Mouse (Mus musculus): ENCODE data around the gene Slc37a1.

Slc37a1 gene

DNA sequence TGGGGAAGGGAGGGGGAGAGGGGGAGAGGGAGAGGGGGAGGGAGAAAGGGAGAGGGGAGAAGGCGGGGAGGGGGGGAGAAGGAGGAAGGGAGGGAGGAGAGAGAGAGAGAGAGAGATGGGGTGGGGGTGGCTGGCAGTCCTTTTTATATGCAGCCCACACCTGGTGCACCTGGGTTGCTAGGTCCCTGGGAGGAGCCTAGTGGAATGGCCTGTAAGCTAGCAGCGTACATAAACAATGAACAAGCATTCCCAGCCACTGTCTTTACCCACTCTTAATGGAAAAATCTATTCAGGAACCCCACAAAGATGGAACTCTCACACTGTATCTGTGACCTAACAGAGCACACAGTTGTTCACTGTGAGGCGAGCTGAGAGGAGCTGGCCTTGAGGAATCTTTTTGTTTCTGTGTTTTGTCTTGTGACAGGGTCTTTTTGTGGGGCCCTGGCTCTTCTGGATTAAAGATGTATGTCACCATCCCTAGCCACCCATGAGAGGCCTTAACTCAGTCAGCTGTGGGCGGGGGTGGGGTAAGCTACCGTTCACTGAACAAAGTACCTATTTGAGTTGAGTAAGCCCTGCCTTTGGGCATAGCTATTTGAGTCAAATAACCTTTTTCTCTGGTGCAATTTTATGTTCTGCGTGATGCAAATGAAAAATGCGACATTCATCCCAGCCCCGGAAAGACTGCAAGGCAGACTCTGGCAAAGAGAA, 69.4 kb downstream of the Slc37a1 start:
- DNase-seq: no peak

DNA sequence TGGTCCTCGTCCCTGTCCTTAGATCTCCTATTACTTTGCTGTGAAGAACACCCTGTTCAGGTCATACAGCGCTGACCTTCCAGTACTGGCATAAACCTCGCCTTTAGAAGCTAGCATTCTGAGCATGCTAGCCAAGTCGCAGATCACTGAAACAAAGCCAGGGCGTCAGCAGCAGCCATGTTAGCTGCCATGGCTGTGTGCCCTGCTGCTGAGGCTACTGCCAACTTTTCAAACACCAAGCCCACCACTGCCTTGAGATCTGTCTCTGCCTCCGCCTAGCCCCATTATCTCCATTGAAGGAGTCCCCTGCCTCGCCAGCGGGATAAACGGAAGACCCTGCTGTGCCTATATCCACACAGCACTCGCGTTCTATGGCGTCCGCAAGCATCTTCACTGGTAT, 74.0 kb downstream of the Slc37a1 start:
- peak; percentile 92 to 95 for DNase-seq

DNA sequence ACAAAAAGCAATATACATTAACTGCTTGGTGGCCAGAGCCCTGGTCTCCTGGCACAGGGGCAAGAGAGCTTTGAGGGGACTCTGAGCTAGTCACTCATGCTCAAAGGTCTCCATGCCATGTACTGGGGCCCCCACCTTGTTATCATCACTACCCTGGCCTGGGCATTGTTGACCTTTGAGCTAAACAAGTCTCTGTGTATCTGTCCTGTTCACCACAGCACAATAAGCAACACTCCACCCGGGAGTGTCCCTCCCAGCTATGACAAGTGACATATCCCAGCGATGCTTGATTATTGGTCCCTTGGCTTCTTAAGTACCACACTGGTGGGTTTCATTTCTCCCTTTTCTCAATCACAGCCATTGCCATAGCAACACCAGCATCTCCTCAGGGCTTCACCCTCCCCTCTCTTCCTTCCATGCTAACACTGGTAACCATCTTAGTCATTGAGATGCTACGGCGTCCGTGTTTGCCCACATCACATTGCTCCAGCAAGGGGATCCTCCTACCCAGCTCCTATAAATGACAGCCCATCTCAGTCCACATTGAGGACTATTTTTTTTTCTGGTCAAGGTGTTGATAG, 79.1 kb downstream of the Slc37a1 start:
- no peak for DNase-seq

DNA sequence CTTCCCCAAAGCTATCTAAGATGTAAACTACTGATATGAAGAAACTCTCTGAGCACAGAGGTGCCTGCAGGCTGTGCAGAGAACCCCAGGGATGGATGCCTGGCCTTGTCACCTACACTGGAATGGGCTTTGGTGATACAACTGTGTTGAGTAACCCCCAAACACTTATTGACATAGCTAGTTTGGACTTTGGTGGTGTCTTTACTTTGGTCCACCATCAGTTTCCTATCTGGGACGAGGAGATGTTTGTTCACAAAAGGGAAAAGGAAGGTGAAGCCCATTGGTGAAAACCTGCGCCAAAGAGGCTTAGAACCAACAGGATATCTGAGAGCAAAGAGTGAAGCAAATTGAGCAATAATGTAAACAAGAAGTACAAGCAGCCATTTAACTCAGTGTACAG, 83.6 kb downstream of the Slc37a1 start:
- DNase-seq: no peak

DNA sequence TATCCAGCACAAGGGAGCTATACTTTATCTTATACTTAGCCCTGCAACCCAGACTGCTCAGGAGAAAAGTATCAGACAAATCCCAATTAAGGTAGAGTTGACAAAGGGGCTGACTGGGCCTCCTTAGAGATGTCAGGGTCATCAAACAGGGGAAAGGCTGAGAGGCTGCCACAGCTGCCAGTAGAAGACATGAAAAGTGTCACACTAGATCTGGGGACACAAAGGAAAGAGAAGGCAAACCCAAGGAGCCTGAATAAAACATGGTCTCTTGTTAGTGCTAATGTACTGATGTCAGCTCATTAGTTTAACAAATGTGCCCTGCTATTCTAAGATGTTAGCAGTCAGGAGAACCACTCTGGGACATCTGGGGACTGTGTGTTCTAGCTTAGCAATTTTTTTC, 84.3 kb downstream of the Slc37a1 start:
- DNase-seq: no peak

DNA sequence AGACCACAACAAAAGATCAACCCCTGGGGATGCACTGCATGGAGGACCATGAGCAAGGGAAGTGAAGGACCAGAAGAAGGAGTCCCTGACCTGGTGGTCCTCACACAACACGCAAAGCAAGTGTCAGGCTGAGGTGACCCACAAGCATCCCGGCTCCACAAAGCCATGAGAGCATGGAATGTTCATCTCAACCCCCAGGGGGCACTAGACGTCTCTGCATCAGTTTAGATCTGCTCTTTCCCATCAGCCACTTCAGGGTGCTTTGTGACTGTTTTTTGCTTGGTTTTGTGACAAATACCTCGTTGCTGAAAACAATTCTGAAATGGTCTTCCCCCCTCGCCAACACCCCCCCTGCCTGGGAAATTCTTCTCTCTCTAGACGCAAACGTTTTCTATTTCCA, 91.4 kb downstream of the Slc37a1 start:
- DNase-seq: peak; percentile 89 to 93

DNA sequence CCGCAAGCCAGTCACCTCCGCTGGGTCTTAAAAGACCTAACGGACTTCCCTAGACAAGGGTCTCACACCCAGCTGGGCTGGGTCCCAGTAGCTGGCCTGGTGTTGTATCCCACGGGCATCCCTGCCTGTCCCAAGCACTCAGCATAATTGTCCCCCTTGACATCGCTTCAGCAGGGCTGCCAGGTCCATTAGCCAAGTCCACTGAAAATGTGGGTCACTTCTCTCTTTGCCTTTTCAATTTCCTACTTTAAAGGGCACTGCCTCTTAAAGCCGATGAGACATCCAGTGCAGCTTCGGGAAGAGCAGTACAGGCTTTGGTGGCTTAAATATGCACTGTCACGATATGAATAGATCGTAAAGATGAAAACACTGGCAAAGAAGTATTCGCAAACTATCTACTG, 91.8 kb downstream of the Slc37a1 start:
- DNase-seq: peak in 1 of 2 experiments; percentile 64

DNA sequence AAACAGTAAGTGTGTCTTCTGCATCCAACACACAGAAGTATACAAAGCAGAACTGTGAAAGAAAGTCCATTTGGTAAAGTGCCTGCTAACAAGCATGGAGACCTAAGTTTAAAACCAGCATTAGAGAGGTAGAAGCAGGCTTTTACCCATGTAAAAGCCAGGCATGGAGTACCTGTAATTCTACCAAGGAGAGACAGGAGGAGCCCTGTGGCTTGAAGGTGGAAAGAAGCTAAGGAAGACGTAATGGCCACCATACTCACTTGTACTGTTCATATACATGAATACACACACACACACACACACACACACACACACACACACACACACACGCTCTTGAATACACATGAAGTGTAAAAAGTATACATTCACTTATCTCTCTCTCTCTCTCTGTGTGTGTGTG, 92.5 kb downstream of the Slc37a1 start:
- DNase-seq: no peak

DNA sequence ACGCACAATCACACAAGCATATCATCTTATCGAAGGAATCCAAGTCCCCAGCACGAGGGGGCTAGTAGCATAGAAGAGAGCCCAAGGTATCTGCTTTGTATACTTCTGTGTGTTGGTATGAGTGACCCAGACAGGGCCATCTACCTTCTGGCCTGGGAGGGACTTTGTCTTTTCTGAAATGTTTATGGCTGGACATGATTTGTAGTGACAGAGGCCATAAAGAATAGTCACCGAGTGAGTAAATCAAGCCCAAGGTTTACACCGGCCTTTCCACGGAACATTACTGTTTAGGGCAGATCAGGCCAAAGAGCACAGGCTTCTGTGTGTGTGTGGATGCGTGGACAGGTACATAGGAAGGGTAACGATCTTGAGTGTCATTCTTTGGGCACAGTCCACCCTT, 93.3 kb downstream of the Slc37a1 start:
- DNase-seq: no peak

DNA sequence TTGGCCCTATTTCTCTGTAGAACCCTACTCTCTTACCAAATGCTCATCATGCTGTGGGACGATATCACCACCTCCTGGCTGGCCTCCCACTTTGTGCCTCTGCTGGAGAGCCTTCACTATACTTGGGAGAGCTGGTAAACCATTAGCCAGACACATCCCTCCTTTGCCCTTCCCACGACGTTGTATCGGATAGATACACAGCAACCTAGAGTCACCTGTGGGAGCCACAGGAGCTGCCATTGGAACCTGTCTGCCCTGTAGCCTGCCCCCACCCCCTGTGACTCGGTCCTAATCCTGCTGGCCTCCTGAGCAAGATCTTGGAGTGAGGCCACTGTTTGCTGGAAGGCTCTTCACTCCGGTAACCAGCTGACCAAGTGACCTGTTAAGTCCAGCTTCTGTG, 96.7 kb downstream of the Slc37a1 start:
- DNase-seq: no peak

DNA sequence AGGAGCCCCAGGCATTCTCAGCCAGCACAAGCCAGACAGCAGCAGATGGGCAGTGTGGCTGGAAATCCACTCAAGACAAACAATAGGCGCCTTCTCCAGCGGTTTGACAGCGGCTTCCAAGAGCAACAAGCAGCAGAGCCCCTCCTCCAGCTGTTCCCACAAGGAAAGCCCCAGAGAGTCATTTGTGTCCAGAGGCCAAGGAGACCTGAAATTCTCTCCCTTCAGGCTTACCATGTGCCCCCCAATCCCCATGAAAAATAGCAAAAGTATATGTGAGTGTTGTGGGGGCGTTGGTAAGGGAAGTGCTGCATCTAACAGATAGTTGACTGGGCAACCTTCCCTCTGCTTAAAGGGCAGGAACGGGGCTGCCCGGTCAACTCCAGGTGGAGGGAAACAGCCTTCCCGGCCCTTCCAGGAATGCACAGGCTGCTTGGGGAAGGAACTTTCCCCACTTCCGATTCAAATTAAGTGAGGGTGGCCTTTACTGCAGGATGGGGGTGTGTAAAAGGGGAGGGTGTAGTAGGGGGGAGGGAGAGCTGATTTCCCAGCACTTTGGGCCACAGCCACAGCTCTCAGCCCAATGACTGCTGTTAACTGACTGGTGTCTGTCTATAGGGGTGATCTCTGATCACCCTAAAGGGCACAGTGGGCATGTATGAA, 98.5 kb downstream of the Slc37a1 start:
- DNase-seq: peak in 1 of 2 experiments; percentile 40

DNA sequence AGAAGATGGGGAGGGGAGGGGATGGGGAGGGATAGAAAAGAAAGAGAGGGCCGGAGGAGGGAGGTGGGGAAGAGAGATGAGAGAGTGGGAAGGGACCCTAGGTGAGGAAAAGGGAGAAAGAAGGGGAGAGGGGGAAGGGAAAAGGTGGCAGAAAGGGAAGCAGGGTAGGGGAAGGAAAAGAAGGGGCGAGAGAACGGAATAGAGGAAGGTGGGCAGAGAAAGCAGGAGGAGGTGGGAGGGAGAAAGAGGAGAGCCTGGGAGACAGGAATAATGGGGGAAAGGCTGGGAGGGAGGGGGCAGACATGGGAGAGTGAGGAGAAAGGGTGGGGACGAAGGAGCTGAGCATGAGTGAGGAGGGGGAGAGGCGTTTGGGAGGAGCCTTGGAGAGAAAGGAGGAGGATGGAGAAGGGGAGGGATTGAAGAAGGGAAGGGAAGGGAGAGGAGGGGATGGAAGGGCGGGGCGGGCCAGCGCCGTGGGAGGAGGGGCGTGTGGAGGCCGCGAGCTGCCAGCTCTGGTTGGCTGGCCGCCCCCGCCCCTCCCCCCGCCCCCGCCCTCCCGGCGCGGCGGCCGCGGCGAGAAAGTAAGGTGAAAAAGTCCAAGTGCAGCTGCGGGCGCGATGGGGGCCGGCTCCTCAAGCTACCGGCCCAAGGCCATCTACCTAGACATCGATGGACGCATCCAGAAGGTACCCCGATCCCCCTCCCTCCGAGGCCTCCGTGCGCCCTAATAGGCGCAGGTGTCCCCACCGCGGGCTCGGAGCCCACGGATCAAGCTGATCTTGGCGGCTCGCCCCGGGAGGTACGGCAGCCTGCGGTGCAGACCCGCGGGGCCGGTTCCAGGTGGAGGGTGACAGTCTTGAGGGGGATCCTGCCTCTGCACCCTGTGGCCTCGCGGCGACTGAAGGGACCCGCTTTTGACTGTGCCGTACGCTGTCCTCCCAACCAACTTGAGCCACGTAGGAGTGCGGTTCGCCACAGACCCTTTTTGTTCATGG, 99.4 kb downstream of the Slc37a1 start, which contains the start of gene Pde9a:
Pde9a (plus strand) TSS at position 540 of the 995 bp plus-strand sequence.
- DNase-seq: peak; percentile 86 to 92

DNA sequence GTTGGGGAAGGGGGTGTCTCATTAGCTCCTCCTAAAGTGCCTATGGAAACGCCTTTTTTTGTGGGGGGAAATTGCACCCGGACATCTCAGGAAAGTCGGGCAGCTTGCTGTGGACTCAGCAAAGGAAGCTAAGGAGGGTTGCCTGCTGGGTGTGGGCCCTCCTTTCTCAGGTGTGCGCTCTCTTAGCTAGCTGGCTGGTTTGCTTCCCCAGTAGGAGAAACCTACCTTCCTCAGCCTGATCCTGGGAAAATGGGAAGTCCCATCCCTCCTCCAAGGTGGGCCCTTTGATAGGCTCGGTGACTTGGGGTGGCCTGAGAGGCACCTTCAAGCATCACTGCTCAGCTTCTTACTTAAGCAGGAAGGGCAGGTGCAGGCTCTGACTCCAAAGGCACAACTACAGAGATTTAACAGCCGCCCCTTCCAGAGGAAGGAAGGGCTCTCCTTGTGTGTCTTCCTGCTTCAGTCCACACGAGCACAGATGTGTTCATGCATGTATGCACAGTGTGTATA, 100.2 kb downstream of the Slc37a1 start:
- DNase-seq: no peak

DNA sequence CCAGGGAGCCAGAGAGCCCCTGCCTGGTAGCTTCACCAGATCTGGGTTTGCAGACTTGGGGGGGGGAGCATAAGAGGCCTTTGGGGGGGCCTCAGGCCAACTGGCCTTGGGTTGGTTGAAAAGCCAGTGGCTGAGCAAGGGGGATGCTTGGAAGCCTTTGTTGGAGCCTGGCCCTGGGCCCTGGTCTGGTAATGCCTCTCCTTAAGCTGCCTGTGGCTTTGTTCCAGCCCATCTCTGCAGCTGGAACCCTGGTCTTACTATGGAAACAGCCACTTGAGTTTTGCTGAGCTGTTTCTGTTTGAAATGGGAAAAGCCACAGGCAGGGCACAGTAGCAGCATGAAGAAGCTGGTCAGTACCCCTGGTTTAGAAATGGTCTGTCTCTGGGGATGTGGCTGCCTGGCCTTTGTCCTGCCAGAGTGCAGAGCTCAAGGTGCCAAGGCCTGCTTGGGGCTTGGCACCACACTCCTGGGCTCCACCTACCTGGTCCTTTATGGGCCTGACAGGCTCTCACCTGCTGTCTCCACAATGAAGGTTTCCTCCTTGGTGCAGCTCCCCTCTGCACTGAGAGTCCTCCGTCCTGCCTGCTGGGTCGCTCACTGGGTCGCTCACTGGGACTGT, 102.9 kb downstream of the Slc37a1 start:
- DNase-seq: peak; percentile 50 to 72

DNA sequence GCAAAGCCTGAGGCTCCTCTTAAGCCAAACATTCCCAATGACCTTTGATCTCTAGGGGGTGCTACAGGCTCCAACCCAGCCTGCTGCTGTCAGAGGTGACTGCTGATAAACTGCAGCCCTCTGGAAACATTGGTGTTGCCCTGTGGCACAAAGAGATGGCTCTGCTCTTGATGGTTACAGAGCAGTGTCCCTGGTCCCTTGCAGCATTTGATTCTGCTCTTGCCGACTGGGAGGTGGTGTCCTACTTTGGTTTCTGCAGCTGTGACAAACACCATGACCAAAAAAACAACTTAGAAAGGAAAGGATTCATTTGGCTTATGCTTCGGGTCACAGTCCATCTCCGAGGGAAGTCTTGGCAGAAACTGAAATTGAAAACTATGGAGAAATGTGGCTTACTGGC, 104.9 kb downstream of the Slc37a1 start:
- DNase-seq: no peak

DNA sequence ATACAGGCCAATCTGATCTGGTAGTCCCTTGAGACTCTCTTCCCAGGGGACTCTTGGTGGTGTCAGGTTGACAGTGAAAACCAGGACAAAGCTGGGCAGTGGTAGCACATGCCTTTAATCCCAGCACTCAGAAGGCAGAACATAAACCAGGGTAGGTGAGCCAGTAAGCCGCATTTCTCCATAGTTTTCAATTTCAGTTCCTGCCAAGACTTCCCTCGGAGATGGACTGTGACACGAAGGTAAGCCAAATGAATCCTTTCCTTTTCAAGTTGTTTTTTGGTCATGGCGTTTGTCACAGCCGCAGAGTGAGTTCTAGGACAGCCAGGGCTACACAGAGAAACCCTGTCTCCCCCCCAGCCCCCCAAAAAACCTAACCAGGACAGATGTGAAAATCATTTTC, 105.4 kb downstream of the Slc37a1 start:
- no peak for DNase-seq

DNA sequence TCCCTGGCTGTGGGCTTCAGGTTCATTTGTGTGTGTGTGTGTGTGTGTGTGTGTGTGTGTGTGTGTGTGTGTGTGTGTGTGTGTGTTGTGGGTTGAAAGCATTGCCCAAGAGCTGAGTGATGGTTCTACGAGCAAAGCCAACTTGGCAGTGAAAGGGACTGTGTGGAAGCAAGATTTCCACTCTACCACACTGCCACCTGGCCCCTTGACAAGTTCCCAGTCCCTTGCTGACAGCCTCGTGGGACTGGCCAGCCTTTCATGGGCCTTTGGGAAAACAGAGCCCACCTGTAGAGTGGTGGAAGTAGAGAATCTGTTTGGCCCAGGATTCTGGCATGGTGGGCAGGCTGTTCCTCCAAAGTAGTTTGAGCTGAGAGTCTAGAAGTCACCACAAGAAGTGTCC, 107.2 kb downstream of the Slc37a1 start:
- peak; percentile 80 for DNase-seq

DNA sequence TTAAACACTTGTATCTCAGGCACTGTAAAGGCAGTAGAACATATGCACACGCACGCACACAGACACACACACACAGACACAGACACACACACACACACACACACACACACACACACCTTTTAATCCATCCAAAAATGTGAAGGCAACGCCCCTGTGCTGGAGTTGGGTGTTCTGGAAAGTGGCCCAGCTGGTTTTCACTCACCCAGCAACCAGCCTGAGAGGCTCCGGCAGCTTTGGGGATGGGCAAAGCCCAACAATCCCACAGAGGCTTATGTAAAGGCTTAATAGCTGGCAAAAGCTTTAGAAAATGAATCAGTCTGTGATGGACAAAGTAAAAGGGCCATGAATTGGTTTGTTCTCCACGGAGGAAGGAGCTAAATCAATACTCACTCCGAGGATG, 113.7 kb downstream of the Slc37a1 start:
- no peak for DNase-seq
